ENCODE assay signal across 8 mouse cellular contexts in the genomic region with DNA sequence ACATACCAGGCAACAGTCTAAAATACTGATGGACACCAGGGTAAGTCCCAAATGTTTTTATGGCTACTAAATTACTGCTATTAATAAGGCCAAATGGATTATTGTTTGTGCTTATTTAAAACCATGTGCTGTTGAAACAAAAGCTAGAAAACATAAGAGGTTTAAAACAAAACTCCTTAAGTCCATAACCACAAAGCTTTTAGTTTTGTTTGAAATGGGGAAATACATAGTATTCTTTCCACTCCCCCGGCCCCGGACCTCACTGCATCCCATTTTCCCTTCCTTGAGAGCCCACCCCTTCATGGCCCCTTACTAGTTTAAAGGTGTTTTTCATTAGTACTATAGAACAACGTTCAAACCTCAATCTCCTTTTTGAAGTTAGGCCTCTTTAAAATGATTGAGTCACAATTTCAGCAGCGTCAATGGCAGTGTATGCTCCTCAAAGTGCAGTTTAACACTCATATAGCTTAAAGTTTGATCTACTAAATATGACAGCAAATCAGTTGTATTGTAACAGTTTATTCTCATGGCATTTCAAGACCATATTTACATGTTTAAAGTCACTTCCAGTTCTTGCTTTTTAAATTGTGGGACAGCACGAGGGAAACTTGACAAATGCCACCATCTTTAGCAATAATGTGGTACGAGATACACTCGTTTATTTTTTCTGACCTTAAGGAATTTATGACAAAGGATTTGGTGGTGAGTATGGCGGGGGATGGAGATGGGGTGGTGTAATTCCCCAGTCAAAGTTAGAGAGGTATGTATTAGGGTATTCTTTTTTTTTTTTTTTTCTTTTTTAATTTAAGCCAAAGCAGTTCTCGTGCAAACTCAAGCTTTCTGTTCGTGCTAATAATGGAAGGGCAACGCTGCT. TPM values are rescaled to one million over a fixed set of nuclear protein-coding genes. Genes with fewer than 3 reads are reported as not detected.
A peak's percentile ranks its signal among the peaks of the same experiment; 100 is the strongest.
DNase-seq lines count a peak whose midpoint lies in the region; ATAC-seq and TF ChIP-seq lines count a peak whose summit lies in the region.

No protein-coding gene starts in this region.

- H3K4me2 ChIP-seq in heart, embryonic 12.5 days, result peak overlapping the region; percentile 68
- H3K4me2 ChIP-seq in forebrain, postnatal 0 days (ENCODE audit: low read depth), result peak overlapping the region; percentile 53

- WGBS in heart, embryonic 12.5 days, result 14% methylated on average over 11 of the region's 11 CpGs
- 3% methylated on average over 11 of the region's 11 CpGs for WGBS in forebrain, postnatal 0 days
- WGBS in midbrain, embryonic 10.5 days, result 15% methylated on average over 11 of the region's 11 CpGs

- TF ChIP-seq POLR2A in ES-Bruce4 (IDR thresholded peaks at IDR 0.05; ENCODE audit: insufficient read depth, low read length), result no peak

- no peak for TF ChIP-seq CTCF in ES-Bruce4 (IDR thresholded peaks at IDR 0.05; ENCODE audit: low read depth, low read length)
- no peak for TF ChIP-seq CTCF in forebrain, postnatal 0 days (IDR thresholded peaks at IDR 0.05; ENCODE audit: low read depth)

- H3K27ac ChIP-seq in heart, embryonic 12.5 days (ENCODE audit: poor library complexity, severe bottlenecking), result peak overlapping the region; percentile 98; the same call in 1 of the 2 replicates
- no peak overlapping the region for H3K27ac ChIP-seq in ES-Bruce4 (ENCODE audit: insufficient read depth, low read length)
- H3K27ac ChIP-seq in forebrain, postnatal 0 days (ENCODE audit: low read depth, low read length), result no peak overlapping the region
- H3K27ac ChIP-seq in midbrain, embryonic 10.5 days (replicated peaks), result peak overlapping the region; percentile 99

- H3K27me3 ChIP-seq in heart, embryonic 12.5 days (replicated peaks), result no peaks in the 10 kb centered on the region
- H3K27me3 ChIP-seq in ES-Bruce4 (ENCODE audit: control insufficient read depth, insufficient read depth, low read length, poor library complexity, severe bottlenecking), result no peaks in the 10 kb centered on the region
- no peaks in the 10 kb centered on the region for H3K27me3 ChIP-seq in forebrain, postnatal 0 days (ENCODE audit: insufficient read depth, low read length)
- no peaks in the 10 kb centered on the region for H3K27me3 ChIP-seq in midbrain, embryonic 10.5 days (ENCODE audit: low read depth, poor library complexity, severe bottlenecking)

- no peaks in the 10 kb centered on the region for H3K36me3 ChIP-seq in heart, embryonic 12.5 days
- H3K36me3 ChIP-seq in ES-Bruce4 (ENCODE audit: control insufficient read depth, insufficient read depth, low read length, poor library complexity, severe bottlenecking), result no peaks in the 10 kb centered on the region
- no peaks in the 10 kb centered on the region for H3K36me3 ChIP-seq in forebrain, postnatal 0 days (ENCODE audit: insufficient read depth)
- H3K36me3 ChIP-seq in midbrain, embryonic 10.5 days, result no peaks in the 10 kb centered on the region

- no peak for DNase-seq in heart, adult 8-10 months (ENCODE audit: low spot score)
- DNase-seq in forebrain, postnatal 0 days, result no peak
- no peak for DNase-seq in midbrain, embryonic 10.5 days (ENCODE audit: low spot score)
- DNase-seq in layer of hippocampus, postnatal 36 days, result no peak
- DNase-seq in kidney, postnatal 10 days, result no peak
- no peak for DNase-seq in cerebellum, adult 11 months

- no peak for ATAC-seq in heart, embryonic 12.5 days (ENCODE audit: insufficient number of reproducible peaks, low FRiP score)
- ATAC-seq in forebrain, postnatal 0 days, result no peak

- H3K4me1 ChIP-seq in heart, embryonic 12.5 days (replicated peaks), result 0 out of 2 replicates have a peak, but pooled peaks cover 2% of the 10 kb centered on the region
- peaks cover 2% of the 10 kb centered on the region for H3K4me1 ChIP-seq in ES-Bruce4 (ENCODE audit: control insufficient read depth, insufficient read depth, low read length)
- peaks cover 15% of the 10 kb centered on the region for H3K4me1 ChIP-seq in forebrain, postnatal 0 days (ENCODE audit: insufficient read depth)
- peaks cover 38% of the 10 kb centered on the region for H3K4me1 ChIP-seq in midbrain, embryonic 10.5 days

- no peaks in the 10 kb centered on the region for H3K9me3 ChIP-seq in heart, embryonic 12.5 days (replicated peaks)
- no peaks in the 10 kb centered on the region for H3K9me3 ChIP-seq in ES-Bruce4 (replicated peaks; ENCODE audit: control insufficient read depth, insufficient read depth, low read length, poor library complexity, severe bottlenecking)
- H3K9me3 ChIP-seq in forebrain, postnatal 0 days (ENCODE audit: low read length), result no peaks in the 10 kb centered on the region
- no peaks in the 10 kb centered on the region for H3K9me3 ChIP-seq in midbrain, embryonic 10.5 days (replicated peaks)

- TF ChIP-seq EP300 in ES-Bruce4 (IDR thresholded peaks at IDR 0.05; ENCODE audit: insufficient read depth, low read depth, low read length), result no peak

- H3K4me3 ChIP-seq in heart, embryonic 12.5 days, result peak overlapping the region; percentile 89
- H3K4me3 ChIP-seq in ES-Bruce4 (ENCODE audit: low read depth, low read length), result peak overlapping the region; percentile 84
- H3K4me3 ChIP-seq in forebrain, postnatal 0 days (ENCODE audit: low read depth, low read length), result peak overlapping the region; percentile 85
- peak overlapping the region; percentile 90 for H3K4me3 ChIP-seq in midbrain, embryonic 10.5 days

- H3K9ac ChIP-seq in heart, embryonic 12.5 days, result peak overlapping the region; percentile 95
- peak overlapping the region; percentile 79 for H3K9ac ChIP-seq in ES-Bruce4 (ENCODE audit: low read depth, poor library complexity, severe bottlenecking)
- H3K9ac ChIP-seq in forebrain, postnatal 0 days, result peak overlapping the region; percentile 83; the same call in 1 of the 2 replicates

RNA-seq across cellular contexts. Expression of gene Ints12, which starts 1.2 kb away (rescaled TPM):
- polyA plus RNA-seq in heart, embryonic 12.5 days (2016; fragmentation: Nextera tagmentation; extraction: Ambion mirVana), result 14.3 and 15.0 TPM in 2 replicates
- 1 to 10 TPM; 7.8 to 8.7 (median 8.4) TPM for total RNA-seq in heart, adult 8-10 months (2022)
- polyA plus RNA-seq in ES-Bruce4 (2011; ENCODE audit: insufficient read depth, insufficient read length, low read depth, missing spikeins), result 14.6 and 17.5 TPM in 2 replicates
- total RNA-seq in forebrain, postnatal 0 days (2014; rRNA removed), result 8.7 and 12.3 TPM in 2 replicates
- 10.0 and 10.1 TPM in 2 replicates for polyA plus RNA-seq in forebrain, postnatal 0 days (2015; fragmentation: Nextera tagmentation; extraction: Ambion mirVana)
- 22.7 and 26.0 TPM in 2 replicates for polyA plus RNA-seq in midbrain, embryonic 10.5 days (2016; fragmentation: Nextera tagmentation; extraction: Ambion mirVana)
- 10 to 100 TPM; 10.7 to 13.4 TPM for total RNA-seq in layer of hippocampus, postnatal 36 days (2021)

RNA-seq across cellular contexts. Expression of gene Gstcd, which starts 1.3 kb away (rescaled TPM):
- 4.9 and 5.0 TPM in 2 replicates for polyA plus RNA-seq in heart, embryonic 12.5 days (2016; fragmentation: Nextera tagmentation; extraction: Ambion mirVana)
- 1 to 10 TPM; 2.8 to 3.5 (median 3.2) TPM for total RNA-seq in heart, adult 8-10 months (2022)
- polyA plus RNA-seq in ES-Bruce4 (2011; ENCODE audit: insufficient read depth, insufficient read length, low read depth, missing spikeins), result 33.3 and 36.1 TPM in 2 replicates
- total RNA-seq in forebrain, postnatal 0 days (2014; rRNA removed), result 9.5 and 12.8 TPM in 2 replicates
- 1.4 and 2.1 TPM in 2 replicates for polyA plus RNA-seq in forebrain, postnatal 0 days (2015; fragmentation: Nextera tagmentation; extraction: Ambion mirVana)
- 8.0 and 8.3 TPM in 2 replicates for polyA plus RNA-seq in midbrain, embryonic 10.5 days (2016; fragmentation: Nextera tagmentation; extraction: Ambion mirVana)
- total RNA-seq in layer of hippocampus, postnatal 36 days (2021), result 1 to 10 TPM; 9.7 TPM

Comparison
In these comparisons a context has a peak if more than half of its experiments do, and no peak if none do; other contexts are left out.
1. H3K27ac ChIP-seq: peak in heart, embryonic 12.5 days (single experiment) and midbrain, embryonic 10.5 days (single experiment); none in ES-Bruce4 (single experiment) and forebrain, postnatal 0 days (single experiment).
2. Peak in every context shown above with its lines, with median percentiles within 50 percentile points of each other: H3K4me3 ChIP-seq and H3K9ac ChIP-seq.